Mouse (Mus musculus) midbrain, postnatal 0 days (tissue): ENCODE measurements around the gene Hapln4. TPM values are rescaled to one million over a fixed set of nuclear protein-coding genes. Genes with fewer than 3 reads are reported as not detected.

Source experiments
- ATAC-seq: fragments of 200-750 bp; cut with Nextera tagmentation; 2 replicates; pipeline ENCODE4 v1.8.0; 2017; ENCODE audit warnings: moderate number of reproducible peaks, mild to moderate bottlenecking, moderate TSS enrichment, moderate library complexity; ENCODE audit not compliant: low FRiP score
- DNase-seq: peaks from one replicate; pipeline ENCODE4 v3.0.0-alpha.2; 2015; ENCODE audit warnings: low spot score
- H3K27ac ChIP-seq: fragments of 300-500 bp; sonication (generic); 2 replicates; pipeline ENCODE4 v1.5.1; 2014; ENCODE audit warnings: low read depth, mild to moderate bottlenecking, low read length, mixed read lengths
- H3K27me3 ChIP-seq: fragments of 300-500 bp; sonication (generic); 2 replicates; pipeline ENCODE4 v1.6.1; 2014; ENCODE audit warnings: low read length, control low read depth, mixed read lengths; ENCODE audit not compliant: insufficient read depth
- H3K36me3 ChIP-seq: fragments of 300-500 bp; sonication (generic); 2 replicates; pipeline ENCODE4 v1.6.1; 2014; ENCODE audit warnings: low read length, control low read depth, mixed read lengths; ENCODE audit not compliant: insufficient read depth
- H3K4me1 ChIP-seq: fragments of 300-500 bp; sonication (generic); 2 replicates; pipeline ENCODE4 v1.6.1; 2014; ENCODE audit warnings: mild to moderate bottlenecking, control low read depth, antibody characterized with exemption, low read length, mixed read lengths; ENCODE audit not compliant: insufficient read depth
- H3K4me2 ChIP-seq: fragments of 300-500 bp; sonication (generic); 2 replicates; pipeline ENCODE4 v1.6.1; 2014; ENCODE audit warnings: low read depth, mild to moderate bottlenecking, low read length, mixed read lengths; ENCODE audit not compliant: poor library complexity, severe bottlenecking
- H3K4me3 ChIP-seq: fragments of 300-500 bp; sonication (generic); 2 replicates; pipeline ENCODE4 v1.5.1; 2014; ENCODE audit warnings: low read depth, mild to moderate bottlenecking, low read length, moderate library complexity
- H3K9ac ChIP-seq: fragments of 300-500 bp; sonication (generic); replicated peaks from 2 replicates; pipeline ENCODE4 v1.6.1; 2014; ENCODE audit warnings: mild to moderate bottlenecking, low read length, moderate library complexity, mixed read lengths; ENCODE audit not compliant: poor library complexity, severe bottlenecking
- H3K9me3 ChIP-seq: fragments of 300-500 bp; sonication (generic); 2 replicates; pipeline ENCODE4 v1.6.1; 2016; ENCODE audit warnings: low read length, control low read depth
- CTCF ChIP-seq: IDR thresholded peaks from 2 replicates; pipeline ENCODE4 v1.5.1; 2016; ENCODE audit warnings: antibody characterized with exemption, mild to moderate bottlenecking
- WGBS: fragments of 180-500 bp; shearing (Covaris S2); extraction: QIAGEN DNeasy Blood & Tissue Kit; methylation state at CpG from one replicate; pipeline ENCODE4 v1.1.7; 2014; 5-methylcytosine and 5-hydroxymethylcytosine counted together
- microRNA-seq: library from miRNA; unstranded; fragments of <30 nt; microRNA quantifications from one replicate; pipeline ENCODE4, GENCODE M21; 2016; ENCODE audit warnings: borderline number of aligned reads
- polyA plus RNA-seq: library from polyadenylated mRNA; unstranded; fragments of >200 nt; fragmentation: Nextera tagmentation; extraction: Ambion mirVana; gene quantifications from 2 replicates; pipeline ENCODE4 v1.2.1, GENCODE M21; 2015
- total RNA-seq: library from RNA; depleted of rRNA; stranded (reverse); fragments of >200 nt; gene quantifications from 2 replicates; pipeline ENCODE4 v1.2.3, GENCODE M21; 2014; rRNA removed

Hapln4 gene
- total and polyA plus RNA-seq, 2 experiments from 2014 or later, result 0.99 to 1.6 TPM

DNA sequence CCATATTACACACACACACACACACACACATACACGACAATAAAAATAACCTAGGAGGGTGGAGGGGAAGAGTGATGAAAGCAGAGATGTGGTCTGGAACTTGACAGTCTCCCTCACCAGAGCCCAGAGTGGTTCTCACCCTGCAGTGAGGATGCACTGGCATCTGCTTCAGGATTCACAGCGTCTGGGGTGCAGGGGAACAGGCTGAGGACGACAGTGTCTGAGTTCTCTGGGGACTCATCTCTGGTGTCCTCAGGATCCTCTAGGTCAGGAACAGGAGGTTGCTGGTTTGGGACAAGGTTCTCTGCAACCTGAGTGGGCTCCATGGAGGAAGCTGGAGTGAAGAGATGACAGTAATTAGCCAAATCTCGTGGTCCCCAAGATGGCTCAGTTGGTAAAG lies 54.6 kb downstream of the Hapln4 start:
- 76% methylated on average over 4 of the region's 4 CpGs for WGBS
- Histone ChIP-seq H3K27ac (no peak overlapping the region), H3K27me3 (no peaks in the 10 kb centered on the region), H3K36me3 (peaks cover 33% of the 10 kb centered on the region), H3K9ac (0 out of 2 replicates have a peak overlapping the region, but pooled peaks have one; percentile 9), H3K4me1 (peaks cover 7% of the 10 kb centered on the region), H3K4me2 (peak overlapping the region; percentile 77), H3K4me3 (no peak overlapping the region), H3K9me3 (no peaks in the 10 kb centered on the region)
- no peak for ATAC-seq
- no peak for TF ChIP-seq CTCF
- DNase-seq, result no peak

DNA sequence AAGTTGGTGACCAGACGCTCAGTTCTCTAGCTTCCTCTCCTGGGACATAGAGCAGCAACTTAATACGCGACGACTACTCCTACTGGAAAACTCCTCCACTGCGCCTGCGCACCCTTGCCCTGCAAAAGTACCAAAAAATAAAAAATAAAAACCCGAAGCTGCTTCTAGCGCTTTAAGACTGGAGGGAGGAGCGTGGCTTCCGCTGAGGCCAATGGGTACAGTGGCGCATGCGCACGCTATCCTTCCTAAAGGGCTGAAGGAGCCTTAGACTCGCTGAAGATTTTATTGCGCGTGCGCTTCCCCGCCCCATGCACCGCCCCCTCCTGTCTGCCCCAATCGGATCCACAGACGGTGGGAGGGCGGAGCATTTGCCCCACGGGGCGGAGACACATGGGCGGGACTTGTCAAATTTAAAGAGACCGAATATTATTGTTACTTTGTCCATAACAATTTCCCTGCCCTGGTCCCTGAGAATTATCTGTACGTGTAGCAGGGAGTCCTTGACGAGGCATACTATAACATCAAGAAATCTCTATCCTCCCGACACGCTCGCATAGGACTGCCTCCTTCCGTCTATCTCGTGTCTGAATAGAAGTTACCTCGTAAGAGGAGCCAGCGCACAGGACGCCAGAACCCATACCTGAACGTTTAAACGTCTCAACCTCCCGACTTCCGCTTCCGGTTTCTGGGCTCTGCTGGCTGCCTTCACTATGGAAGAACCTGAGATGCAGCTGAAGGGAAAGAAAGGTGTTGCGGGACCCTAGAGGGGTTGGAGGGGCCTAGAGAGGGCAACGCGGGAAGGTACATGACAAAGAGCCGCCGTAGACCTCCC lies 56.0 kb downstream of the Hapln4 start, which contains the start of the genes Rfxank, Borcs8 and Mef2b:
TSS of gene Rfxank (minus strand) at position 129 of the 832 bp plus-strand sequence.
TSS of gene Borcs8 (plus strand) at position 474 of the 832 bp plus-strand sequence.
TSS of gene Mef2b (plus strand) at position 686 of the 832 bp plus-strand sequence.
- peak; percentile 97 for ATAC-seq
- peak within 1 kb of the TSS; percentile 77 for H3K4me2 ChIP-seq
- peak; percentile 100 for DNase-seq
- H3K4me3 ChIP-seq, result peak within 1 kb of the TSS; percentile 58
- peak within 1 kb of the TSS; percentile 73 for H3K9ac ChIP-seq
- H3K9me3 ChIP-seq, result no peaks in the 10 kb centered on the region
- peak within 1 kb of the TSS; percentile 83 for H3K27ac ChIP-seq
- WGBS, result under 1% methylated on average over 46 of the region's 46 CpGs
- TF ChIP-seq CTCF, result peak; percentile 11; the same call in 1 of the 2 replicates
- H3K27me3 ChIP-seq, result no peaks in the 10 kb centered on the region
- H3K4me1 ChIP-seq, result peaks cover 7% of the 10 kb centered on the region
- H3K36me3 ChIP-seq, result peaks cover 31% of the 10 kb centered on the region

DNA sequence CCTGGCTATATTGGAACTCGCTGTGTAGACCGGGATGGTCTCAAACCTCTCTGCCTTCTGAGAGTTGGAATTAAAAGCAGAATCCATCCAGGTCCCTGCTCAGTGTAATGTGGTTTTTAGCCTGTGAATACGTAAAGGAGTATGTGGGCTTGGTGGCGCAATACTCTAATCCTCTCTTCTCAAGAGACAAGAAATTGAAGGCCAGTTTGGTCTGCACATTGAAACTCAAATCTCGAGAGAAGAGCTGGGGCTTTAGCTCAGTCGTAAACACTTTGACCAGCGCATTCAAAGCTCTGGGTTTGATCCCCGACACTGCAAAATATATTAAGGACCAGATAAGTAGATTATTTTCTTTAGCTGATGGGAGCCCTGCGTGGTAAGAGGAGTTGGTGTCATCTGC lies 56.7 kb downstream of the Hapln4 start:
- H3K27me3 ChIP-seq, result no peaks in the 10 kb centered on the region
- 8% methylated on average over 9 of the region's 9 CpGs for WGBS
- peak; percentile 4 for DNase-seq
- H3K4me2 ChIP-seq, result peak overlapping the region; percentile 77
- no peak for TF ChIP-seq CTCF
- peaks cover 30% of the 10 kb centered on the region for H3K36me3 ChIP-seq
- peak overlapping the region; percentile 58 for H3K4me3 ChIP-seq
- no peaks in the 10 kb centered on the region for H3K9me3 ChIP-seq
- peak overlapping the region; percentile 73 for H3K9ac ChIP-seq
- peak overlapping the region; percentile 83 for H3K27ac ChIP-seq
- H3K4me1 ChIP-seq, result peaks cover 7% of the 10 kb centered on the region
- ATAC-seq, result no peak

Small RNAs within 50 kb of the gene (microRNA-seq; reads per million reads assigned to microRNA genes)
- gene Mir7066, result 3.7 reads per million, percentile 4 among the genes with 10 or more reads in this experiment

Other genes with a start within 250 kb of the Hapln4 start
- gene Cilp2, start 195.8 kb upstream of the Hapln4 start, total RNA-seq, result 12.0 and 14.9 TPM in 2 replicates
- 7.5 and 8.0 TPM in 2 replicates for gene Cilp2, start 195.8 kb upstream of the Hapln4 start, polyA plus RNA-seq
- gene Tssk6, start 181.3 kb upstream of the Hapln4 start, total RNA-seq, result not detected in 2 replicates
- 4.4 and 4.6 TPM in 2 replicates for gene Tssk6, start 181.3 kb upstream of the Hapln4 start, polyA plus RNA-seq
- gene Ndufa13, start 180.9 kb upstream of the Hapln4 start, total RNA-seq, result 55.6 and 86.8 TPM in 2 replicates
- 239 and 243 TPM in 2 replicates for gene Ndufa13, start 180.9 kb upstream of the Hapln4 start, polyA plus RNA-seq
- gene Yjefn3, start 180.7 kb upstream of the Hapln4 start, total RNA-seq, result 7.6 and 8.0 TPM in 2 replicates
- gene Yjefn3, start 180.7 kb upstream of the Hapln4 start, polyA plus RNA-seq, result 13.4 and 15.4 TPM in 2 replicates
- 24.4 and 30.1 TPM in 2 replicates for gene Gatad2a, start 87.1 kb upstream of the Hapln4 start, total RNA-seq
- gene Gatad2a, start 87.1 kb upstream of the Hapln4 start, polyA plus RNA-seq, result 17.2 and 19.3 TPM in 2 replicates
- gene Mau2, start 40.7 kb upstream of the Hapln4 start, total RNA-seq, result 130 and 148 TPM in 2 replicates
- gene Mau2, start 40.7 kb upstream of the Hapln4 start, polyA plus RNA-seq, result 54.3 and 56.6 TPM in 2 replicates
- gene Sugp1, start 40.6 kb upstream of the Hapln4 start, total RNA-seq, result 18.6 and 19.9 TPM in 2 replicates
- gene Sugp1, start 40.6 kb upstream of the Hapln4 start, polyA plus RNA-seq, result 48.7 and 48.9 TPM in 2 replicates
- 1.6 TPM in 1 of 2 replicates, not detected in the other for gene Tm6sf2, start 10.5 kb upstream of the Hapln4 start, total RNA-seq
- gene Tm6sf2, start 10.5 kb upstream of the Hapln4 start, polyA plus RNA-seq, result 0.22 and 0.35 TPM in 2 replicates
- gene Ncan, start 37.4 kb downstream of the Hapln4 start, total RNA-seq, result 440 and 447 TPM in 2 replicates
- 202 and 210 TPM in 2 replicates for gene Ncan, start 37.4 kb downstream of the Hapln4 start, polyA plus RNA-seq
- gene Nr2c2ap, start 47.9 kb downstream of the Hapln4 start, total RNA-seq, result 5.4 and 7.7 TPM in 2 replicates
- gene Nr2c2ap, start 47.9 kb downstream of the Hapln4 start, polyA plus RNA-seq, result 42.1 and 44.1 TPM in 2 replicates
- 9.8 and 12.3 TPM in 2 replicates for gene Rfxank, start 55.7 kb downstream of the Hapln4 start, total RNA-seq
- gene Rfxank, start 55.7 kb downstream of the Hapln4 start, polyA plus RNA-seq, result 7.4 and 9.3 TPM in 2 replicates
- gene Borcs8, start 56.0 kb downstream of the Hapln4 start, total RNA-seq, result 91.1 and 98.3 TPM in 2 replicates
- 49.8 and 58.6 TPM in 2 replicates for gene Borcs8, start 56.0 kb downstream of the Hapln4 start, polyA plus RNA-seq
- gene Mef2b, start 56.3 kb downstream of the Hapln4 start, total RNA-seq, result 0.55 and 1.1 TPM in 2 replicates
- 1.5 TPM in 2 replicates for gene Mef2b, start 56.3 kb downstream of the Hapln4 start, polyA plus RNA-seq
- gene Tmem161a, start 88.9 kb downstream of the Hapln4 start, total RNA-seq, result 52.4 and 64.8 TPM in 2 replicates
- gene Tmem161a, start 88.9 kb downstream of the Hapln4 start, polyA plus RNA-seq, result 49.5 and 51.6 TPM in 2 replicates
- 15.1 and 18.0 TPM in 2 replicates for gene Slc25a42, start 128.8 kb downstream of the Hapln4 start, total RNA-seq
- 9.2 and 9.3 TPM in 2 replicates for gene Slc25a42, start 128.8 kb downstream of the Hapln4 start, polyA plus RNA-seq
- gene Sugp2, start 150.8 kb downstream of the Hapln4 start, total RNA-seq, result 139 and 150 TPM in 2 replicates
- gene Sugp2, start 150.8 kb downstream of the Hapln4 start, polyA plus RNA-seq, result 71.7 and 75.7 TPM in 2 replicates
- gene Armc6, start 151.0 kb downstream of the Hapln4 start, total RNA-seq, result 112 and 119 TPM in 2 replicates
- 116 and 121 TPM in 2 replicates for gene Armc6, start 151.0 kb downstream of the Hapln4 start, polyA plus RNA-seq
- 36.4 and 49.7 TPM in 2 replicates for gene Homer3, start 199.4 kb downstream of the Hapln4 start, total RNA-seq
- gene Homer3, start 199.4 kb downstream of the Hapln4 start, polyA plus RNA-seq, result 13.8 and 18.3 TPM in 2 replicates
- gene Ddx49, start 219.0 kb downstream of the Hapln4 start, total RNA-seq, result 43.6 and 46.3 TPM in 2 replicates
- 41.2 and 47.0 TPM in 2 replicates for gene Ddx49, start 219.0 kb downstream of the Hapln4 start, polyA plus RNA-seq
- 97.1 and 106 TPM in 2 replicates for gene Cope, start 219.1 kb downstream of the Hapln4 start, total RNA-seq
- gene Cope, start 219.1 kb downstream of the Hapln4 start, polyA plus RNA-seq, result 264 and 291 TPM in 2 replicates
- 65.1 and 86.5 TPM in 2 replicates for gene Cers1, start 232.3 kb downstream of the Hapln4 start, total RNA-seq
- 47.9 and 51.3 TPM in 2 replicates for gene Cers1, start 232.3 kb downstream of the Hapln4 start, polyA plus RNA-seq
- gene Gdf1, start 246.4 kb downstream of the Hapln4 start, total RNA-seq, result not detected in 2 replicates
- 4.8 and 5.3 TPM in 2 replicates for gene Gdf1, start 246.4 kb downstream of the Hapln4 start, polyA plus RNA-seq